Mouse (Mus musculus) layer of hippocampus, postnatal 36 days (tissue): ENCODE data around the gene Fcrlb. TPM values are rescaled to one million over a fixed set of nuclear protein-coding genes. Genes with fewer than 3 reads are reported as not detected.

ENCODE experiments used
- DNase-seq, 2 experiments: peaks; one replicate each; pipeline ENCODE4 v3.0.0; 2022
- total RNA-seq, 2 experiments: library from RNA; stranded (reverse); gene quantifications; 2 replicates each; pipeline ENCODE4 v1.2.3; 2021

Fcrlb gene
- total RNA-seq, 2 experiments from 2014 or later: 0.45 to 0.58 TPM

GRCm38 (mm10) chr1:170868107-170868904 is 44.4 kb downstream of the Fcrlb start:
- DNase-seq: peak; percentile 67 to 75

GRCm38 (mm10) chr1:170867691-170868105 is 45.0 kb downstream of the Fcrlb start, which contains the start of gene Atf6:
Atf6 (minus strand) TSS chr1:170867771.
- DNase-seq: peak; percentile 95 to 96

- no peak for DNase-seq
Observed at GRCm38 (mm10) chr1:170866992-170867690, 45.6 kb downstream of the Fcrlb start.

- no peak for DNase-seq
Observed at GRCm38 (mm10) chr1:170865406-170865805, 47.3 kb downstream of the Fcrlb start.

- no peak for DNase-seq
Observed at GRCm38 (mm10) chr1:170864754-170865153, 48.0 kb downstream of the Fcrlb start.

GRCm38 (mm10) chr1:170864234-170864633 is 48.5 kb downstream of the Fcrlb start:
- DNase-seq: no peak

- no peak for DNase-seq
Observed at GRCm38 (mm10) chr1:170863033-170863432, 49.7 kb downstream of the Fcrlb start.

- no peak for DNase-seq
Observed at GRCm38 (mm10) chr1:170862435-170862717, 50.4 kb downstream of the Fcrlb start.

GRCm38 (mm10) chr1:170861671-170862434 is 50.9 kb downstream of the Fcrlb start:
- DNase-seq: no peak

GRCm38 (mm10) chr1:170858872-170859271 is 53.9 kb downstream of the Fcrlb start:
- DNase-seq: no peak

GRCm38 (mm10) chr1:170857369-170857768 is 55.4 kb downstream of the Fcrlb start:
- DNase-seq: peak; percentile 62 to 69

Other genes with a start within 250 kb of the Fcrlb start
- 10 to 100 TPM; 48.7 to 50.9 TPM for gene Atf6, start 45.2 kb downstream of the Fcrlb start, total RNA-seq
- under 1 TPM; 0.48 to 0.60 TPM for gene Gm26620, start 27.9 kb downstream of the Fcrlb start, total RNA-seq
- gene Dusp12, start 27.4 kb downstream of the Fcrlb start, total RNA-seq: 10 to 100 TPM; 14.8 to 15.6 TPM
- not detected for gene Fcrla, start 14.6 kb upstream of the Fcrlb start, total RNA-seq
- 1 to 10 TPM; 4.5 to 4.6 TPM for gene Fcgr2b, start 63.6 kb upstream of the Fcrlb start, total RNA-seq
- gene Fcgr4, start 106.0 kb upstream of the Fcrlb start, total RNA-seq: under 1 TPM in 1 of 2 experiments, not detected in 1; 0.30 TPM
- gene Fcgr3, start 152.0 kb upstream of the Fcrlb start, total RNA-seq: 10 to 100 TPM in 1 of 2 experiments, 1 to 10 TPM in 1; 9.7 to 10.4 TPM
- gene Cfap126, start 201.0 kb upstream of the Fcrlb start, total RNA-seq: 1 to 10 TPM in 1 of 2 experiments, under 1 TPM in 1; 0.92 to 1.8 TPM
- gene Sdhc, start 237.7 kb upstream of the Fcrlb start, total RNA-seq: 100 to 1,000 TPM; 191 to 202 TPM
- gene Mpz, start 237.8 kb upstream of the Fcrlb start, total RNA-seq: not detected